Mouse (Mus musculus): Measurements from ENCODE around the gene Cxcl10. TPM values are rescaled to one million over a fixed set of nuclear protein-coding genes. Genes with fewer than 3 reads are reported as not detected.

Cxcl10 gene
- polyA plus RNA-seq, 1 experiment: 0.18 TPM

GRCm38 (mm10) chr5:92390615-92391014, 41.9 kb upstream of the Cxcl10 start:
- no peak for TF ChIP-seq MYOD1 (IDR thresholded peaks at IDR 0.05; ENCODE audit: control insufficient read depth, insufficient read length, low read depth)
- TF ChIP-seq MYOG (IDR thresholded peaks at IDR 0.05; ENCODE audit: control insufficient read depth, extremely low read depth, insufficient read length): no peak
- TF ChIP-seq FOSL1 (IDR thresholded peaks at IDR 0.05; ENCODE audit: insufficient read depth, low read length, poor library complexity, severe bottlenecking): no peak
- TF ChIP-seq CEBPB (IDR thresholded peaks at IDR 0.05; ENCODE audit: low read depth): no peak
- no peak for TF ChIP-seq MAX (IDR thresholded peaks at IDR 0.05)
- TF ChIP-seq USF1 (IDR thresholded peaks at IDR 0.05; ENCODE audit: low read depth): no peak
- no peak for TF ChIP-seq CTCF (IDR thresholded peaks at IDR 0.05; ENCODE audit: control insufficient read depth, insufficient read depth, insufficient read length)
- no peaks in the 10 kb centered on the region for H3K27me3 ChIP-seq (ENCODE audit: control insufficient read depth, insufficient read depth, insufficient read length)

DNA sequence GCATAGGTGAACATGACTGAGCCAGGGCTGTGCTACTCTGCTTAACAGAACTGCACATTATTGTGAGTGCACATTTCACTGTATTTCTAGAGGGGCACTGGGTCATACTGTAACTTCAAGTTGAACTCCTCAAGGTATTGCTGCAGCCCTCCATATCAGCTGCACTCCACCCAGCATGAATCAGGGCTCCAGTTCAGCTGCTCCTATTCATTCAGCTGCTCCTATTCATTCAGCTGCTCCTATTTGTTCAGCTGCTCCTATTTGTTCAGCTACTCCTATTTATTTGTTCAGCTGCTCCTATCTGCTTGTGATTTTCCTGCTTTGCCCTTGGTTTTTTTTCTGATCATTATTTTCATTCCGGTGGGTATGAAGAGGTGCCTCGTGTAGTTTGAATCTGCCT, 41.3 kb upstream of the Cxcl10 start:
- H3K27me3 ChIP-seq (ENCODE audit: control insufficient read depth, insufficient read depth, insufficient read length): no peaks in the 10 kb centered on the region
- no peaks in the 10 kb centered on the region for H3K36me3 ChIP-seq (ENCODE audit: control insufficient read depth, insufficient read depth)
- H3K4me3 ChIP-seq (ENCODE audit: insufficient read depth, poor library complexity, severe bottlenecking): no peak overlapping the region
- no peak overlapping the region for H3ac ChIP-seq (ENCODE audit: control insufficient read depth, insufficient read length, low read depth)
- H3K79me3 ChIP-seq (ENCODE audit: low read depth): no peaks in the 10 kb centered on the region
- TF ChIP-seq USF1 (IDR thresholded peaks at IDR 0.05; ENCODE audit: low read depth) (no peak), MYOD1 (IDR thresholded peaks at IDR 0.05; ENCODE audit: control insufficient read depth, insufficient read length, low read depth) (peak; percentile 95)
- no peaks in the 10 kb centered on the region for H3K79me2 ChIP-seq (ENCODE audit: control insufficient read depth, insufficient read depth)

More at GRCm38 (mm10) chr5:92390615-92391014, 41.9 kb upstream of the Cxcl10 start:
- Histone ChIP-seq H3K4me3 (ENCODE audit: insufficient read depth, poor library complexity, severe bottlenecking) (no peak overlapping the region), H3K79me2 (ENCODE audit: control insufficient read depth, insufficient read depth) (no peaks in the 10 kb centered on the region), H3K79me3 (ENCODE audit: low read depth) (no peaks in the 10 kb centered on the region), H3K36me3 (ENCODE audit: control insufficient read depth, insufficient read depth) (no peaks in the 10 kb centered on the region), H3ac (ENCODE audit: control insufficient read depth, insufficient read length, low read depth) (no peak overlapping the region)

- no peak overlapping the region for H3K4me3 ChIP-seq (ENCODE audit: insufficient read depth, poor library complexity, severe bottlenecking)
- TF ChIP-seq CEBPB (IDR thresholded peaks at IDR 0.05; ENCODE audit: low read depth) (no peak), MYOG (IDR thresholded peaks at IDR 0.05; ENCODE audit: control insufficient read depth, extremely low read depth, insufficient read length) (no peak), FOSL1 (IDR thresholded peaks at IDR 0.05; ENCODE audit: insufficient read depth, low read length, poor library complexity, severe bottlenecking) (no peak), USF1 (IDR thresholded peaks at IDR 0.05; ENCODE audit: low read depth) (no peak), MAX (IDR thresholded peaks at IDR 0.05) (no peak), MYOD1 (IDR thresholded peaks at IDR 0.05; ENCODE audit: control insufficient read depth, insufficient read length, low read depth) (no peak), CTCF (IDR thresholded peaks at IDR 0.05; ENCODE audit: control insufficient read depth, insufficient read depth, insufficient read length) (no peak)
- H3K36me3 ChIP-seq (ENCODE audit: control insufficient read depth, insufficient read depth): no peaks in the 10 kb centered on the region
- no peaks in the 10 kb centered on the region for H3K79me2 ChIP-seq (ENCODE audit: control insufficient read depth, insufficient read depth)
- no peaks in the 10 kb centered on the region for H3K79me3 ChIP-seq (ENCODE audit: low read depth)
- H3K27me3 ChIP-seq (ENCODE audit: control insufficient read depth, insufficient read depth, insufficient read length): no peaks in the 10 kb centered on the region
- H3ac ChIP-seq (ENCODE audit: control insufficient read depth, insufficient read length, low read depth): no peak overlapping the region
Observed at GRCm38 (mm10) chr5:92387433-92387832, 38.7 kb upstream of the Cxcl10 start.

- no peaks in the 10 kb centered on the region for H3K36me3 ChIP-seq (ENCODE audit: control insufficient read depth, insufficient read depth)
- H3K79me2 ChIP-seq (ENCODE audit: control insufficient read depth, insufficient read depth): no peaks in the 10 kb centered on the region
- no peak overlapping the region for H3K4me3 ChIP-seq (ENCODE audit: insufficient read depth, poor library complexity, severe bottlenecking)
- TF ChIP-seq CEBPB (IDR thresholded peaks at IDR 0.05; ENCODE audit: low read depth) (no peak), FOSL1 (IDR thresholded peaks at IDR 0.05; ENCODE audit: insufficient read depth, low read length, poor library complexity, severe bottlenecking) (no peak), CTCF (IDR thresholded peaks at IDR 0.05; ENCODE audit: control insufficient read depth, insufficient read depth, insufficient read length) (no peak), MYOG (IDR thresholded peaks at IDR 0.05; ENCODE audit: control insufficient read depth, extremely low read depth, insufficient read length) (no peak), MAX (IDR thresholded peaks at IDR 0.05) (no peak), USF1 (IDR thresholded peaks at IDR 0.05; ENCODE audit: low read depth) (no peak), MYOD1 (IDR thresholded peaks at IDR 0.05; ENCODE audit: control insufficient read depth, insufficient read length, low read depth) (no peak)
- H3ac ChIP-seq (ENCODE audit: control insufficient read depth, insufficient read length, low read depth): no peak overlapping the region
- H3K27me3 ChIP-seq (ENCODE audit: control insufficient read depth, insufficient read depth, insufficient read length): no peaks in the 10 kb centered on the region
- H3K79me3 ChIP-seq (ENCODE audit: low read depth): no peaks in the 10 kb centered on the region
Observed at GRCm38 (mm10) chr5:92386643-92387042, 38.0 kb upstream of the Cxcl10 start.

DNA sequence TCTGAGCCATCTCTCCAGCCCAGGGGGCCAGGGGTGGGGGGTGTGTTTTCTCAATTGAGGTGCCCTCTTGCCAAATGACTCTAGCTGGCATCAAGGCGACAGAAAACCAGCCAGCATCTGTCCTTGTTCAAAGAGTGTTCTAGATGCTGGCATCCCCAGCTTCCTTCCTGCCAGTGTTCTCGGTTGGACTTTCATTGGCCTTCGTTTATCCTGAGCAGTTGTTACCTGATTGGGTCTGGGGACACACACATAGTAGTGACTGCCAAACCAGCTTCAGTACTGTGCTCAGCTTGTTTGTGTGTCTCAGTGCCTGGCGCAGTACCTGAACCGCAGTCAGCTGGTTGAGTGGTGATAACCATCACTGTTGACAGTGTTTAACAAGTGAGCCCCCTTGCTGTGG, 37.4 kb upstream of the Cxcl10 start:
- no peak overlapping the region for H3ac ChIP-seq (ENCODE audit: control insufficient read depth, insufficient read length, low read depth)
- TF ChIP-seq FOSL1 (IDR thresholded peaks at IDR 0.05; ENCODE audit: insufficient read depth, low read length, poor library complexity, severe bottlenecking): no peak
- TF ChIP-seq CEBPB (IDR thresholded peaks at IDR 0.05; ENCODE audit: low read depth): no peak
- no peak for TF ChIP-seq USF1 (IDR thresholded peaks at IDR 0.05; ENCODE audit: low read depth)
- TF ChIP-seq MYOD1 (IDR thresholded peaks at IDR 0.05; ENCODE audit: control insufficient read depth, insufficient read length, low read depth): no peak
- no peak for TF ChIP-seq CTCF (IDR thresholded peaks at IDR 0.05; ENCODE audit: control insufficient read depth, insufficient read depth, insufficient read length)
- no peaks in the 10 kb centered on the region for H3K79me3 ChIP-seq (ENCODE audit: low read depth)
- no peak overlapping the region for H3K4me3 ChIP-seq (ENCODE audit: insufficient read depth, poor library complexity, severe bottlenecking)
- H3K79me2 ChIP-seq (ENCODE audit: control insufficient read depth, insufficient read depth): no peaks in the 10 kb centered on the region
- H3K36me3 ChIP-seq (ENCODE audit: control insufficient read depth, insufficient read depth): no peaks in the 10 kb centered on the region
- no peaks in the 10 kb centered on the region for H3K27me3 ChIP-seq (ENCODE audit: control insufficient read depth, insufficient read depth, insufficient read length)

GRCm38 (mm10) chr5:92384855-92385254, 36.2 kb upstream of the Cxcl10 start:
- no peaks in the 10 kb centered on the region for H3K79me2 ChIP-seq (ENCODE audit: control insufficient read depth, insufficient read depth)
- H3K27me3 ChIP-seq (ENCODE audit: control insufficient read depth, insufficient read depth, insufficient read length): no peaks in the 10 kb centered on the region
- no peaks in the 10 kb centered on the region for H3K36me3 ChIP-seq (ENCODE audit: control insufficient read depth, insufficient read depth)
- no peak overlapping the region for H3K4me3 ChIP-seq (ENCODE audit: insufficient read depth, poor library complexity, severe bottlenecking)
- no peak overlapping the region for H3ac ChIP-seq (ENCODE audit: control insufficient read depth, insufficient read length, low read depth)
- no peaks in the 10 kb centered on the region for H3K79me3 ChIP-seq (ENCODE audit: low read depth)
- no peak for TF ChIP-seq MAX (IDR thresholded peaks at IDR 0.05)
- no peak for TF ChIP-seq CEBPB (IDR thresholded peaks at IDR 0.05; ENCODE audit: low read depth)
- peak; percentile 27 for TF ChIP-seq CTCF (IDR thresholded peaks at IDR 0.05; ENCODE audit: control insufficient read depth, insufficient read depth, insufficient read length)

All from C2C12 (cell line).